Mouse (Mus musculus) right cerebral cortex, postnatal 10 days (tissue): ENCODE measurements around the gene Ecpas.

Source experiments
- DNase-seq, 2 experiments: peaks; one replicate each; pipeline ENCODE4 v3.0.0; 2021; ENCODE audit warnings: low spot score in 2 of 2

The Ecpas gene

GRCm38 (mm10) chr4:58912629-58913335 is at the start of gene Ecpas:
Gene Ecpas (minus strand): TSS chr4:58912749.
- DNase-seq = peak; percentile 81 to 82

GRCm38 (mm10) chr4:58961719-58962118 is 49.2 kb upstream of the Ecpas start:
- no peak for DNase-seq

GRCm38 (mm10) chr4:58952630-58953029 is 40.1 kb upstream of the Ecpas start:
- DNase-seq = no peak

GRCm38 (mm10) chr4:58948391-58948790 is 35.8 kb upstream of the Ecpas start:
- no peak for DNase-seq

DNA sequence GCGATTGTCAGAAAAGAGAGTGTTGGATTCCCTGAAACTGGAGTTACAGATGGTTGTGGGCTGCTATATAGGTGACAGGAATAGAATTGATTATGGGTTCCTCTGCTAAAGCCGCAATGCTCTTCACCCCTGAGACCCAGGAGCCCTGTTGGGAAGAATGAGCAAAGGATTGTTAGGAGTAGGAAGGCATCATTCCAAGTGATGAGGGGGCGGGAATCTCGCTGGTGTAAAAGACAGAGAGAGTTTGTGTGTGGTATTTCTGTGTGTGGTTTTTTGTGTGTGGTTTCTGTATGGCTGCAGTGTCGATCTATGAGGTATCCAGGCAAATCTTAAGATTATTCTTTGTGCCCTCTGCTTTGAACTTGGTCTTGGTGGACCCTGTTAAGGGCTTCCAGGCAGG is 32.1 kb upstream of the Ecpas start:
- DNase-seq = peak in 1 of 2 experiments; percentile 44

DNA sequence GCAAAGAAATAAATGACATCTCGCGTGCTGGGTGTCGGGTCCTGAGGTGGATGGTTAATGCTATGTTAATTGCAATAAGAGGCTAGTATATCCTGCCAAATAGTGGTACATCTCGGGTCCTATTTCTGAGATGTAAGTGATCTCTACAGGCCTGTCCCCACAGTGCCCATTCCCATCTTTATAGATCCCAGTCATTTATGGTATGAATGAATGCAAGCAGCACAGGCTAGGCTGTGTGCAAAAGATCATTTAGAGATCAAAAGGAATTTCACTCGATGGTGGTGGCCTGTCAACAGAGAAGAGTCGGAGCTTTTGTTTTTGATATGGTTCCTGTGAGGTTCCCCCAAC is 31.6 kb upstream of the Ecpas start:
- DNase-seq = no peak

GRCm38 (mm10) chr4:58943420-58944205 is 31.1 kb upstream of the Ecpas start, which contains the start of gene Zkscan16:
Gene Zkscan16 (plus strand): TSS chr4:58943628.
- DNase-seq = peak; percentile 96 to 97

GRCm38 (mm10) chr4:58942942-58943341 is 30.4 kb upstream of the Ecpas start:
- no peak for DNase-seq

DNA sequence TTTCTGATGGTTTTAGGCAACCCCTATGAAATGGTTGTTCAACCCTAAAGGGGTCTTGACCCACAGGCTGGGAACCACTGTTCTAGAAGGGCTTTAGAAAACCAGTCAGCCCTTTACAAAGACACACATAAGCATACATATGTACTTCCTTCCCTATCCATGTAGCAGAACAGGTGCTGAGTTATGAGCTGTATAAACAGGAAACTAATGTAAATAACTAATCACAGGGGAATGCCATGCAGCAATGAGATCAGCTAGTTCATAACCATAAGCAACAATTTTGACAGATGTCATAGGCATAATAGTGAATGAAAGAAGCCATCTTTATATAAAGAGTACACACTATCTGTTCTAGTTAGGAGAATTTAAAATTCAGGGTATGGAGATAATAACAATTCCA is 29.1 kb upstream of the Ecpas start:
- no peak for DNase-seq

- no peak for DNase-seq
Measured at GRCm38 (mm10) chr4:58935846-58936245, 23.3 kb upstream of the Ecpas start.

- peak; percentile 49 to 62 for DNase-seq
Measured at GRCm38 (mm10) chr4:58934746-58935476, 22.4 kb upstream of the Ecpas start.

DNA sequence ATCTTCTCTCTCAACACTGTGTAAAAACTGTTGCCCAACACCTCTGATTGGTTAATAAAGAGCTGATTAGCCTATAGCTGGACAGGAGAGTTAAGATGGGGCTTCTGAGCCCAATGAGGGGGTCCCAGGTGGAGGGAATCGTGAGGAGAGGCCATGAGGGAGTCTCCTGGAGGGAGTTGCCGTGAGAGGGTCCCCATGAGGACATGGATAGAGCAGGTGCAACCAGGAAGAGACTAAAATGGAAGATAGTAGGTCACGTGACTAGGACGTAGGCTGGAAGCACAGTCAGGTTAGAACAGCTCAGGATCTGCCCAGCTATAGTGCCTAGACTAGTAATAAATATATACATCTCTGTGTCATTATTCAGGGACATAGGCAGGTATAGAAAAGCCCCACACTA is 21.8 kb upstream of the Ecpas start:
- no peak for DNase-seq

DNA sequence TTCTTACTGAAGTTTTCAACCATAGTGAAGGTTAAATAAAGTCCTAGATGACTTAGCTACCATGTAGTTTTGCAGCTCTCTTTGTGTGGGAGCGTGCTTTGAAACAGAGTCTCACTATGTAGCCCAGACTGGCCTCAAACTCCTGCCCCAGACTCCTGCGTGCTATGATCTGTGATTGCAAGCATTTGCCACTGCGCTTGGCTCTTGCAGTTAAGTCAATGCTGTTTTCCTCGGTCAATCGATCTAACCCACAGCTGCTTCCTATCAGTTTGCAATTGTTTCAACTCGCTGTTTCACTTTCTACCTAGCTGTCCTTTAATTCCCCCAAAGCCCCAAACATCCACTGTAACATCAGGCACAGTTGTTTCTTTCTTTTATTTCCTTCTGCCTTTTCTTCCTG is 20.0 kb upstream of the Ecpas start:
- no peak for DNase-seq

DNA sequence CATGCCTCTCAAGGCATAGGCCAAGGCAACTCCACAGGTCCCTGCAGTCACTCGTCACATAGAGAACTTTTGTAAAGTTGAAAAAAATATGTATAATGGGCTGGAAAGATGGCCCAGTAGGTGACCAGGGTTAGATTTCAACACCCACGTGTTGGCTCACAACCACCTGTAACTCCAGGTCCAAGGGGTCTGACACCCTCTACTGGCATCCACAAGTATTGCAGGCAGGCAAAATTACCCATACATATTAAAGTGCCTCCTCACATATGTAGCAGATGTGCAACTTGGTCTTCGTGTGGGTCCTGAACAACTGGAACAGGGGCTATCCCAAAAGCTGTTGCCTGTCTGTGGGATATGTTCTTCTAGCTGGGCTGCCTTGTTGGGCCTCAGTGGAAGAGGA is 15.1 kb upstream of the Ecpas start:
- no peak for DNase-seq

- DNase-seq = no peak
Measured at GRCm38 (mm10) chr4:58926120-58926519, 13.6 kb upstream of the Ecpas start.

DNA sequence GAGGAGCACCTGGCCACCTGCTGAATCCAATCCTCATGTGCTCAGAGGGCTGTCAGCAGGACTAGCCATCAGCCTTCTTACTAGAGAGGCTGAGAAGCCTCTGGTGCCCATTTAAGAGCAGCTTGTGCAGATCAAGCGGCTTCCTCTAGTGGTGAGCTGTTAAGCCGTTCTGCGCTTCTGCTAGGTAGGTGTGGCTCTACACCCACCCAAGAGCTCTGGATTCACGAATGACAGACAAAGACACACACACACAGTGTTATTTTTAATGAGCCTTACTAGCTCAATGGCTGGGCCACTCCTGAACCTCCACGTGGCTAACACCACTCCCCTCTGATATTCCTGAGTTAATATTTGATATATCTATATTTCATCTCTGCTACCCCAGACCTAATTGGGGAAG is 13.1 kb upstream of the Ecpas start:
- DNase-seq = peak in 1 of 2 experiments; percentile 8

- DNase-seq = peak in 1 of 2 experiments; percentile 4
Measured at GRCm38 (mm10) chr4:58923933-58924332, 11.4 kb upstream of the Ecpas start.

GRCm38 (mm10) chr4:58915081-58915826 is 2.7 kb upstream of the Ecpas start:
- no peak for DNase-seq

GRCm38 (mm10) chr4:58913336-58914026 is 932 bp upstream of the Ecpas start:
- DNase-seq = no peak

DNA sequence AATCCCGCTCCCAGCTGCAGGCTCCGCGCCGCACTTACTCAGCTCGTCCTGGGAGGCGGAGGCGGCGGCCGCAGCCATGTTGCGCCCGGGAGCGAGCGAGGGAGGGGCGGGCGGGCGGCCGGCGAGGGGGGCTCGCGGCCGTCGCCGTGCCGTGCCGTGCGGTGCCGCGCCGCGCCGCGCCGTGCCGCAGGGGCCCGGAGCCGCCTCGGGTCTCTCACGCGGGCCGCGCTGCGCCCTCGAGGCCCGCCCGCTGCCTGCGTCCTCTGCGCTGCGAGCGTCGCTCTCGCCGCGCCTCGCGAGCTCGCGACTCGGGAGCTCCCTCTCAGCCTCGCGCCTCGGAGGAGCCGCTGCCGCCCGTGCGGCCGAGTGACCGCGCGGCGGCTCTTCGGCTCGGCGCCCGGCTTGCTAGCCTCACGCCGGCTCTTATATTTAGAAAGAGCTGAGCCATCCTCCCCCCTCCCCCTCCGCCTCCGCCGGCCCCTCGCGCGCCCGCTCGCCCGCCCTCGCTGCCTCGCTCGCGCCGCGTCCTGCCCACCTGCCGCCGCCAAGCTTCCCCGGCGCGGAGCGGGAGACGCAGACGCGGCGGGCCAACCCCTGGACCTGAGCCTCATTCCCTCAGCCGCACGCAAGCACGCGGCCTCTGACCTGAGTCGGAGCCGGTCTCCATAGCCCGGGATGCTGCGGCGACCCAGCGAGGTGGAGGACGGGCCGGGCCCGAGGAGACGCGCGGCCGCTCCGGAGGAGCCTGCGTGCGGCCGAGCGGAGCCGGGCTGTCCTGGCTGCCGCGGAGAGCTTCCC is 519 bp downstream of the Ecpas start:
- DNase-seq = peak; percentile 70 to 73
